Mouse (Mus musculus) C2C12 (cell line): Measurements from ENCODE around the gene Clip3.

Source experiments
- CTCF ChIP-seq: IDR thresholded peaks from one replicate; pipeline ENCODE4 v1.5.1; 2011; ENCODE audit not compliant: control insufficient read depth, insufficient read depth, insufficient read length
- MYOG ChIP-seq: IDR thresholded peaks from one replicate; pipeline ENCODE4 v1.6.1; 2011; ENCODE audit not compliant: control insufficient read depth, insufficient read length; ENCODE audit errors: extremely low read depth
- USF1 ChIP-seq: IDR thresholded peaks from one replicate; pipeline ENCODE4 v1.6.1; 2011; ENCODE audit warnings: low read depth, mild to moderate bottlenecking, control low read depth, moderate library complexity

GRCm38 (mm10) chr7:30296816-30297215, 5.3 kb downstream of the Clip3 start:
- TF ChIP-seq USF1, result no peak
- no peak for TF ChIP-seq MYOG
- TF ChIP-seq CTCF, result no peak
